Mouse (Mus musculus) embryonic facial prominence, embryonic 11.5 days (tissue): ENCODE measurements around the gene Limk2. TPM values are rescaled to one million over a fixed set of nuclear protein-coding genes. Genes with fewer than 3 reads are reported as not detected.

Experiments
- ATAC-seq: fragments of 200-750 bp; cut with Nextera tagmentation; replicated peaks from 2 replicates; pipeline ENCODE4 v1.8.0; 2017; ENCODE audit warnings: low read depth; ENCODE audit not compliant: insufficient number of reproducible peaks, low FRiP score, low TSS enrichment
- DNase-seq: peaks from one replicate; pipeline ENCODE4 v3.0.0-alpha.2; 2015; ENCODE audit warnings: low spot score
- H3K27ac ChIP-seq: fragments of 300-500 bp; sonication (generic); replicated peaks from 2 replicates; pipeline ENCODE4 v1.5.1; 2014; ENCODE audit warnings: mild to moderate bottlenecking, low read depth, low read length, control low read depth
- H3K27me3 ChIP-seq: fragments of 300-500 bp; sonication (generic); 2 replicates; pipeline ENCODE4 v1.6.1; 2014; ENCODE audit warnings: mild to moderate bottlenecking, low read length, moderate library complexity, mixed read lengths; ENCODE audit not compliant: control insufficient read depth, insufficient read depth
- H3K36me3 ChIP-seq: fragments of 300-500 bp; sonication (generic); replicated peaks from 2 replicates; pipeline ENCODE4 v1.6.1; 2014; ENCODE audit warnings: low read depth, mild to moderate bottlenecking, low read length, moderate library complexity, mixed read lengths; ENCODE audit not compliant: control insufficient read depth, insufficient read depth
- H3K4me1 ChIP-seq: fragments of 300-500 bp; sonication (generic); 2 replicates; pipeline ENCODE4 v1.6.1; 2014; ENCODE audit warnings: low read length, mixed read lengths; ENCODE audit not compliant: control insufficient read depth, insufficient read depth
- H3K4me2 ChIP-seq: fragments of 300-500 bp; sonication (generic); 2 replicates; pipeline ENCODE4 v1.6.1; 2014; ENCODE audit warnings: low read depth, mild to moderate bottlenecking, control low read depth, low read length, moderate library complexity
- H3K4me3 ChIP-seq: fragments of 300-500 bp; sonication (generic); 2 replicates; pipeline ENCODE4 v1.5.1; 2014; ENCODE audit warnings: low read depth, low read length, control low read depth
- H3K9ac ChIP-seq: fragments of 300-500 bp; sonication (generic); replicated peaks from 2 replicates; pipeline ENCODE4 v1.6.1; 2014; ENCODE audit warnings: mild to moderate bottlenecking, control low read depth, low read length
- H3K9me3 ChIP-seq: fragments of 300-500 bp; sonication (generic); replicated peaks from 2 replicates; pipeline ENCODE4 v1.6.1; 2016; ENCODE audit warnings: mild to moderate bottlenecking, low read length, inconsistent platforms, mixed read lengths; ENCODE audit not compliant: control insufficient read depth
- WGBS: fragments of 180-500 bp; shearing (Covaris S2); extraction: QIAGEN DNeasy Blood & Tissue Kit; methylation state at CpG from one replicate; pipeline ENCODE4 v1.1.7; 2014; 5-methylcytosine and 5-hydroxymethylcytosine counted together
- polyA plus RNA-seq: library from polyadenylated mRNA; unstranded; fragments of >200 nt; fragmentation: Nextera tagmentation; extraction: Ambion mirVana; gene quantifications from 2 replicates; pipeline ENCODE4 v1.2.1, GENCODE M21; 2014

Gene Limk2
- polyA plus RNA-seq, 1 experiment from 2014 or later = 47.3 TPM

GRCm38 (mm10) chr11:3431515-3431914 is 22.5 kb upstream of the Limk2 start:
- DNase-seq (no peak), ATAC-seq (no peak)
- no peaks in the 10 kb centered on the region for H3K4me1 ChIP-seq
- H3K9ac ChIP-seq = no peak overlapping the region
- no peak overlapping the region for H3K4me2 ChIP-seq
- H3K36me3 ChIP-seq = no peaks in the 10 kb centered on the region
- no peak overlapping the region for H3K4me3 ChIP-seq
- WGBS = 88% methylated on average over 3 of the region's 3 CpGs
- no peak overlapping the region for H3K27ac ChIP-seq
- no peaks in the 10 kb centered on the region for H3K9me3 ChIP-seq
- no peaks in the 10 kb centered on the region for H3K27me3 ChIP-seq

- H3K27me3 ChIP-seq = no peaks in the 10 kb centered on the region
- ATAC-seq = no peak
- H3K36me3 ChIP-seq = 0 out of 2 replicates have a peak, but pooled peaks cover 2% of the 10 kb centered on the region
- no peak overlapping the region for H3K9ac ChIP-seq
- DNase-seq = no peak
- H3K4me2 ChIP-seq = no peak overlapping the region
- 79% methylated on average over 7 of the region's 7 CpGs for WGBS
- no peaks in the 10 kb centered on the region for H3K4me1 ChIP-seq
- no peaks in the 10 kb centered on the region for H3K9me3 ChIP-seq
- H3K27ac ChIP-seq = no peak overlapping the region
- no peak overlapping the region for H3K4me3 ChIP-seq
Measured at GRCm38 (mm10) chr11:3428632-3429031, 19.6 kb upstream of the Limk2 start.

GRCm38 (mm10) chr11:3427697-3428230 is 18.8 kb upstream of the Limk2 start:
- ATAC-seq (no peak), DNase-seq (no peak)
- H3K4me3 ChIP-seq = no peak overlapping the region
- no peaks in the 10 kb centered on the region for H3K4me1 ChIP-seq
- H3K9ac ChIP-seq = no peak overlapping the region
- H3K4me2 ChIP-seq = no peak overlapping the region
- H3K27ac ChIP-seq = no peak overlapping the region
- 81% methylated on average over 3 of the region's 3 CpGs for WGBS
- peaks cover 2% of the 10 kb centered on the region; the same call in 1 of the 2 replicates for H3K36me3 ChIP-seq
- no peaks in the 10 kb centered on the region for H3K27me3 ChIP-seq
- no peaks in the 10 kb centered on the region for H3K9me3 ChIP-seq

GRCm38 (mm10) chr11:3422242-3422641 is 13.3 kb upstream of the Limk2 start:
- Histone ChIP-seq H3K27me3 (no peaks in the 10 kb centered on the region), H3K27ac (no peak overlapping the region), H3K4me2 (no peak overlapping the region), H3K9ac (no peak overlapping the region), H3K4me3 (no peak overlapping the region), H3K36me3 (peaks cover 2% of the 10 kb centered on the region; the same call in 1 of the 2 replicates), H3K4me1 (no peaks in the 10 kb centered on the region), H3K9me3 (no peaks in the 10 kb centered on the region)
- no peak for ATAC-seq
- no peak for DNase-seq
- 82% methylated on average over 4 of the region's 4 CpGs for WGBS

GRCm38 (mm10) chr11:3418741-3419140 is 9.8 kb upstream of the Limk2 start:
- no peak overlapping the region for H3K9ac ChIP-seq
- no peaks in the 10 kb centered on the region for H3K27me3 ChIP-seq
- 83% methylated on average over 4 of the region's 4 CpGs for WGBS
- no peak overlapping the region for H3K4me3 ChIP-seq
- no peaks in the 10 kb centered on the region for H3K9me3 ChIP-seq
- no peak for DNase-seq
- no peak for ATAC-seq
- H3K4me2 ChIP-seq = no peak overlapping the region
- H3K4me1 ChIP-seq = no peaks in the 10 kb centered on the region
- no peaks in the 10 kb centered on the region; the same call in 1 of the 2 replicates for H3K36me3 ChIP-seq
- H3K27ac ChIP-seq = no peak overlapping the region

GRCm38 (mm10) chr11:3417795-3418194 is 8.8 kb upstream of the Limk2 start:
- Histone ChIP-seq H3K36me3 (no peaks in the 10 kb centered on the region; the same call in 1 of the 2 replicates), H3K4me1 (no peaks in the 10 kb centered on the region), H3K9ac (no peak overlapping the region), H3K27ac (no peak overlapping the region), H3K27me3 (no peaks in the 10 kb centered on the region), H3K4me2 (no peak overlapping the region), H3K4me3 (no peak overlapping the region), H3K9me3 (no peaks in the 10 kb centered on the region)
- DNase-seq = no peak
- 76% methylated on average over 6 of the region's 6 CpGs for WGBS
- ATAC-seq = no peak

GRCm38 (mm10) chr11:3416399-3416798 is 7.4 kb upstream of the Limk2 start:
- 91% methylated on average over 3 of the region's 3 CpGs for WGBS
- ATAC-seq (no peak), DNase-seq (no peak)
- Histone ChIP-seq H3K9me3 (no peaks in the 10 kb centered on the region), H3K4me3 (no peak overlapping the region), H3K36me3 (no peaks in the 10 kb centered on the region; the same call in 1 of the 2 replicates), H3K27ac (no peak overlapping the region), H3K4me1 (no peaks in the 10 kb centered on the region), H3K4me2 (no peak overlapping the region), H3K27me3 (no peaks in the 10 kb centered on the region), H3K9ac (no peak overlapping the region)

GRCm38 (mm10) chr11:3412111-3412510 is 3.1 kb upstream of the Limk2 start:
- H3K27ac ChIP-seq = no peak overlapping the region
- H3K4me1 ChIP-seq = peaks cover 5% of the 10 kb centered on the region; the same call in 1 of the 2 replicates
- ATAC-seq = no peak
- 87% methylated on average over 3 of the region's 3 CpGs for WGBS
- H3K27me3 ChIP-seq = no peaks in the 10 kb centered on the region
- no peak overlapping the region for H3K9ac ChIP-seq
- H3K4me2 ChIP-seq = no peak overlapping the region
- H3K9me3 ChIP-seq = no peaks in the 10 kb centered on the region
- no peak for DNase-seq
- H3K4me3 ChIP-seq = no peak overlapping the region
- H3K36me3 ChIP-seq = no peaks in the 10 kb centered on the region; the same call in 1 of the 2 replicates
